18 mouse cellular contexts compared by ENCODE assay signal in the genomic region with DNA sequence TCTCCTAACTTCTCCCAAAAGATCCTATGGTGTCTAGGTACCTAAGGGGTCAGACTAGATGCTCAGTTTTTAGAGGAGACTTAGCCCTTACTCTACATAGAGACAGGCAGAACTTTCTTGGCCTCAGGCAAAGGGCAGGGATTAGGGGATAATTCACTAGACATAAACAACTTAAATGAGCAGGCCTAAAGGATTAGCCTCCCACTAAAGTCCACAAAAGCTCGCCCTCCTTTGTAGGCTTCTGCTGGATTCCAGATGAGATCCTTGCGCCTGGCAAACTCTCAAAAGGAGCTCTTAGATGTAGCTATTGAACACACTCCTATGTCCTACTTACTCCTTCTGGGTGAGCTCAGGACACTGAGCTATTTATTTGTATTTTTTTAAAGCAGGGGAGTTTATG.
DNase-seq lines count a peak whose midpoint lies in the region; ATAC-seq and TF ChIP-seq lines count a peak whose summit lies in the region.
"Had no signal": no experiment of that assay in that cellular context is flagged by ENCODE, and none has a peak within 500 bp of the region (broad histone marks: within the 10 kb centered on the region; RNA-seq: fewer than 3 reads in every experiment).

No protein-coding gene starts in this region.

- H3K36me3 ChIP-seq in heart, embryonic 12.5 days, result no peaks in the 10 kb centered on the region
- no peaks in the 10 kb centered on the region for H3K36me3 ChIP-seq in midbrain, embryonic 14.5 days (ENCODE audit: control insufficient read depth, insufficient read depth, low read length)
- no peaks in the 10 kb centered on the region for H3K36me3 ChIP-seq in midbrain, embryonic 13.5 days
- H3K36me3 ChIP-seq in limb, embryonic 14.5 days (ENCODE audit: control insufficient read depth, insufficient read depth, low read length), result no peaks in the 10 kb centered on the region
- H3K36me3 ChIP-seq: embryonic facial prominence, embryonic 15.5 days; neural tube, embryonic 13.5 days had no signal

- 60% methylated on average over 2 of the region's 2 CpGs for WGBS in heart, embryonic 12.5 days
- 11% methylated on average over 2 of the region's 2 CpGs for WGBS in midbrain, embryonic 14.5 days
- 13% methylated on average over 2 of the region's 2 CpGs for WGBS in midbrain, embryonic 13.5 days
- 10% methylated on average over 2 of the region's 2 CpGs for whole genome bisulfite sequencing in limb, embryonic 14.5 days

- H3K9ac ChIP-seq in heart, embryonic 12.5 days, result no peak overlapping the region
- no peak overlapping the region for H3K9ac ChIP-seq in midbrain, embryonic 14.5 days (replicated peaks; ENCODE audit: low read length)
- H3K9ac ChIP-seq in midbrain, embryonic 13.5 days (replicated peaks), result no peak overlapping the region
- no peak overlapping the region for H3K9ac ChIP-seq in limb, embryonic 14.5 days (ENCODE audit: low read depth, low read length, severe bottlenecking)
- H3K9ac ChIP-seq: embryonic facial prominence, embryonic 15.5 days; forebrain, embryonic 13.5 days; neural tube, embryonic 13.5 days had no signal

- no peak overlapping the region for H3K4me3 ChIP-seq in heart, embryonic 12.5 days
- H3K4me3 ChIP-seq in midbrain, embryonic 14.5 days (replicated peaks; ENCODE audit: low read depth, low read length), result no peak overlapping the region
- H3K4me3 ChIP-seq in midbrain, embryonic 13.5 days (replicated peaks), result no peak overlapping the region
- H3K4me3 ChIP-seq in limb, embryonic 14.5 days (replicated peaks; ENCODE audit: low read length), result no peak overlapping the region
- H3K4me3 ChIP-seq: embryonic facial prominence, embryonic 15.5 days; forebrain, embryonic 13.5 days; neural tube, embryonic 13.5 days had no signal

- peak; percentile 22 for DNase-seq in heart, adult 11 months
- DNase-seq in midbrain, embryonic 14.5 days, result peak; percentile 30
- DNase-seq in embryo, embryonic 10.5 days (ENCODE audit: low spot score), result peak; percentile 44
- DNase-seq in limb, embryonic 14.5 days (ENCODE audit: low spot score), result peak; percentile 40
- no peak for DNase-seq in thymus, adult 18-20 months
- DNase-seq: cerebellum, postnatal 25 days; heart, postnatal 4 days; kidney, adult 2 months; kidney, postnatal 36 days; layer of hippocampus, adult 9-11 months; lung, adult 2 months had no signal

- TF ChIP-seq POLR2A in limb, embryonic 14.5 days (IDR thresholded peaks at IDR 0.05; ENCODE audit: borderline replicate concordance, extremely low read depth, insufficient read depth, insufficient read length), result no peak

- H3K9me3 ChIP-seq in heart, embryonic 12.5 days (replicated peaks), result no peaks in the 10 kb centered on the region
- H3K9me3 ChIP-seq in midbrain, embryonic 14.5 days (ENCODE audit: control insufficient read depth, low read length), result no peaks in the 10 kb centered on the region
- no peaks in the 10 kb centered on the region for H3K9me3 ChIP-seq in midbrain, embryonic 13.5 days
- H3K9me3 ChIP-seq in limb, embryonic 14.5 days (ENCODE audit: control insufficient read depth, low read length), result no peaks in the 10 kb centered on the region
- H3K9me3 ChIP-seq: embryonic facial prominence, embryonic 15.5 days; forebrain, embryonic 13.5 days; neural tube, embryonic 13.5 days had no signal

- no peak for ATAC-seq in heart, embryonic 12.5 days (ENCODE audit: insufficient number of reproducible peaks, low FRiP score)
- no peak for ATAC-seq in midbrain, embryonic 14.5 days (ENCODE audit: low FRiP score, low TSS enrichment)
- ATAC-seq in midbrain, embryonic 13.5 days, result no peak
- peak; percentile 37; the same call in 1 of the 2 replicates for ATAC-seq in limb, embryonic 14.5 days (ENCODE audit: low FRiP score, low read depth)
- no peak for ATAC-seq in frontal cortex, adult (ENCODE audit: low TSS enrichment)
- ATAC-seq: forebrain, embryonic 13.5 days had no signal

- H3K4me2 ChIP-seq in heart, embryonic 12.5 days, result no peak overlapping the region
- H3K4me2 ChIP-seq in midbrain, embryonic 14.5 days (ENCODE audit: low read length), result no peak overlapping the region
- no peak overlapping the region for H3K4me2 ChIP-seq in midbrain, embryonic 13.5 days (replicated peaks)
- no peak overlapping the region for H3K4me2 ChIP-seq in limb, embryonic 14.5 days (replicated peaks; ENCODE audit: low read depth, low read length, severe bottlenecking)
- H3K4me2 ChIP-seq: embryonic facial prominence, embryonic 15.5 days; forebrain, embryonic 13.5 days; neural tube, embryonic 13.5 days had no signal

- H3K27me3 ChIP-seq in heart, embryonic 12.5 days (replicated peaks), result 0 out of 2 replicates have a peak, but pooled peaks cover 4% of the 10 kb centered on the region
- no peaks in the 10 kb centered on the region for H3K27me3 ChIP-seq in midbrain, embryonic 14.5 days (ENCODE audit: control insufficient read depth, insufficient read depth, low read length)
- H3K27me3 ChIP-seq in midbrain, embryonic 13.5 days, result peaks cover 7% of the 10 kb centered on the region; the same call in 1 of the 2 replicates
- H3K27me3 ChIP-seq in limb, embryonic 14.5 days (ENCODE audit: control insufficient read depth, insufficient read depth, low read length), result peaks cover 16% of the 10 kb centered on the region; the same call in 1 of the 2 replicates
- H3K27me3 ChIP-seq: embryonic facial prominence, embryonic 15.5 days; forebrain, embryonic 13.5 days; neural tube, embryonic 13.5 days had no signal

- no peak overlapping the region for H3K27ac ChIP-seq in heart, embryonic 12.5 days (ENCODE audit: poor library complexity, severe bottlenecking)
- no peak overlapping the region for H3K27ac ChIP-seq in midbrain, embryonic 14.5 days (replicated peaks; ENCODE audit: low read depth, low read length)
- H3K27ac ChIP-seq in midbrain, embryonic 13.5 days, result no peak overlapping the region
- H3K27ac ChIP-seq in limb, embryonic 14.5 days (replicated peaks; ENCODE audit: low read depth, low read length), result no peak overlapping the region
- H3K27ac ChIP-seq: embryonic facial prominence, embryonic 15.5 days; forebrain, embryonic 13.5 days; macrophage; neural tube, embryonic 13.5 days had no signal

- peaks cover 7% of the 10 kb centered on the region for H3K4me1 ChIP-seq in heart, embryonic 12.5 days (replicated peaks)
- peaks cover 11% of the 10 kb centered on the region; the same call in 1 of the 2 replicates for H3K4me1 ChIP-seq in midbrain, embryonic 14.5 days (ENCODE audit: control insufficient read depth, insufficient read depth, low read length)
- H3K4me1 ChIP-seq in midbrain, embryonic 13.5 days (replicated peaks), result peaks cover 18% of the 10 kb centered on the region
- no peaks in the 10 kb centered on the region; the same call in 1 of the 2 replicates for H3K4me1 ChIP-seq in limb, embryonic 14.5 days (ENCODE audit: control insufficient read depth, insufficient read depth, low read length)
- H3K4me1 ChIP-seq: embryonic facial prominence, embryonic 15.5 days had no signal

Comparison
In these comparisons a context has a peak if more than half of its experiments do, and no peak if none do; other contexts are left out.
1. DNase-seq: peak in heart, adult 11 months (single experiment), midbrain, embryonic 14.5 days (single experiment), embryo, embryonic 10.5 days (single experiment) and limb, embryonic 14.5 days (single experiment); none in thymus, adult 18-20 months (0 of 2).